Mouse (Mus musculus): ENCODE measurements around the gene Hoxa5. TPM values are rescaled to one million over a fixed set of nuclear protein-coding genes. Genes with fewer than 3 reads are reported as not detected.

Gene Hoxa5
- polyA plus RNA-seq, 1 experiment from 2014 or later, result 48.7 TPM

- ATAC-seq (ENCODE audit: borderline replicate concordance, extremely low read depth, low FRiP score, low TSS enrichment), result peak; percentile 39; the same call in 1 of the 2 replicates
- H3K9me3 ChIP-seq, result no peaks in the 10 kb centered on the region
- H3K4me1 ChIP-seq, result peaks cover 30% of the 10 kb centered on the region
- peaks cover 79% of the 10 kb centered on the region for H3K27me3 ChIP-seq
- H3K36me3 ChIP-seq, result no peaks in the 10 kb centered on the region
- H3K9ac ChIP-seq, result peak overlapping the region; percentile 63
- H3K4me3 ChIP-seq, result peak overlapping the region; percentile 67
- H3K27ac ChIP-seq, result peak overlapping the region; percentile 98
- under 1% methylated on average over 35 of the region's 41 CpGs for WGBS
- H3K4me2 ChIP-seq, result peak overlapping the region; percentile 90
Measured at GRCm38 (mm10) chr6:52174968-52175751, 29.2 kb downstream of the Hoxa5 start.

GRCm38 (mm10) chr6:52173648-52174047 lies 30.7 kb downstream of the Hoxa5 start:
- Histone ChIP-seq H3K36me3 (no peaks in the 10 kb centered on the region), H3K27me3 (peaks cover 78% of the 10 kb centered on the region), H3K4me3 (peak overlapping the region; percentile 40), H3K9me3 (no peaks in the 10 kb centered on the region), H3K9ac (peak overlapping the region; percentile 53), H3K4me1 (peaks cover 35% of the 10 kb centered on the region), H3K4me2 (peak overlapping the region; percentile 90), H3K27ac (peak overlapping the region; percentile 95)
- 2% methylated on average over 4 of the region's 4 CpGs for WGBS
- no peak for ATAC-seq (ENCODE audit: borderline replicate concordance, extremely low read depth, low FRiP score, low TSS enrichment)

- 0% methylated on average over 35 of the region's 35 CpGs for WGBS
- H3K9me3 ChIP-seq, result no peaks in the 10 kb centered on the region
- H3K27ac ChIP-seq, result peak overlapping the region; percentile 95
- peaks cover 80% of the 10 kb centered on the region for H3K27me3 ChIP-seq
- no peaks in the 10 kb centered on the region for H3K36me3 ChIP-seq
- ATAC-seq (ENCODE audit: borderline replicate concordance, extremely low read depth, low FRiP score, low TSS enrichment), result peak; percentile 81
- peaks cover 35% of the 10 kb centered on the region for H3K4me1 ChIP-seq
- H3K4me3 ChIP-seq, result peak overlapping the region; percentile 40
- peak overlapping the region; percentile 90 for H3K4me2 ChIP-seq
- peak overlapping the region; percentile 53 for H3K9ac ChIP-seq
Measured at GRCm38 (mm10) chr6:52172501-52172900, 31.9 kb downstream of the Hoxa5 start.

- peak overlapping the region; percentile 90 for H3K4me2 ChIP-seq
- peak overlapping the region; percentile 53 for H3K9ac ChIP-seq
- no peak for ATAC-seq (ENCODE audit: borderline replicate concordance, extremely low read depth, low FRiP score, low TSS enrichment)
- H3K4me1 ChIP-seq, result peaks cover 35% of the 10 kb centered on the region
- H3K9me3 ChIP-seq, result no peaks in the 10 kb centered on the region
- H3K4me3 ChIP-seq, result peak overlapping the region; percentile 40
- H3K27ac ChIP-seq, result peak overlapping the region; percentile 95
- H3K36me3 ChIP-seq, result no peaks in the 10 kb centered on the region
- H3K27me3 ChIP-seq, result peaks cover 76% of the 10 kb centered on the region
- WGBS, result 13% methylated on average over 7 of the region's 7 CpGs
Measured at GRCm38 (mm10) chr6:52171938-52172337, 32.4 kb downstream of the Hoxa5 start.

GRCm38 (mm10) chr6:52171331-52171730 lies 33.1 kb downstream of the Hoxa5 start:
- Histone ChIP-seq H3K27me3 (peaks cover 77% of the 10 kb centered on the region), H3K4me3 (no peak overlapping the region), H3K27ac (peak overlapping the region; percentile 95), H3K4me1 (peaks cover 35% of the 10 kb centered on the region), H3K4me2 (peak overlapping the region; percentile 90), H3K9me3 (no peaks in the 10 kb centered on the region), H3K36me3 (no peaks in the 10 kb centered on the region), H3K9ac (no peak overlapping the region)
- WGBS, result 6% methylated on average over 4 of the region's 4 CpGs
- no peak for ATAC-seq (ENCODE audit: borderline replicate concordance, extremely low read depth, low FRiP score, low TSS enrichment)

- H3K4me1 ChIP-seq, result peaks cover 37% of the 10 kb centered on the region
- peak overlapping the region; percentile 44 for H3K9ac ChIP-seq
- H3K27ac ChIP-seq, result peak overlapping the region; percentile 95
- WGBS, result 18% methylated on average over 5 of the region's 5 CpGs
- no peaks in the 10 kb centered on the region for H3K9me3 ChIP-seq
- peaks cover 74% of the 10 kb centered on the region for H3K27me3 ChIP-seq
- peak overlapping the region; percentile 90 for H3K4me2 ChIP-seq
- H3K36me3 ChIP-seq, result no peaks in the 10 kb centered on the region
- H3K4me3 ChIP-seq, result peak overlapping the region; percentile 29
- no peak for ATAC-seq (ENCODE audit: borderline replicate concordance, extremely low read depth, low FRiP score, low TSS enrichment)
Measured at GRCm38 (mm10) chr6:52170898-52171223, 33.5 kb downstream of the Hoxa5 start.

GRCm38 (mm10) chr6:52170166-52170897 lies 34.1 kb downstream of the Hoxa5 start:
- peak; percentile 37; the same call in 1 of the 2 replicates for ATAC-seq (ENCODE audit: borderline replicate concordance, extremely low read depth, low FRiP score, low TSS enrichment)
- peaks cover 76% of the 10 kb centered on the region for H3K27me3 ChIP-seq

GRCm38 (mm10) chr6:52169499-52170165 lies 34.8 kb downstream of the Hoxa5 start:
- no peaks in the 10 kb centered on the region for H3K36me3 ChIP-seq
- H3K27ac ChIP-seq, result peak overlapping the region; percentile 95
- peak overlapping the region; percentile 29 for H3K4me3 ChIP-seq
- no peaks in the 10 kb centered on the region for H3K9me3 ChIP-seq
- WGBS, result 11% methylated on average over 16 of the region's 16 CpGs
- H3K4me2 ChIP-seq, result peak overlapping the region; percentile 90
- peak overlapping the region; percentile 44 for H3K9ac ChIP-seq
- H3K27me3 ChIP-seq, result peaks cover 73% of the 10 kb centered on the region
- H3K4me1 ChIP-seq, result peaks cover 42% of the 10 kb centered on the region
- no peak for ATAC-seq (ENCODE audit: borderline replicate concordance, extremely low read depth, low FRiP score, low TSS enrichment)

More at GRCm38 (mm10) chr6:52170166-52170897, 34.1 kb downstream of the Hoxa5 start:
- Histone ChIP-seq H3K4me1 (peaks cover 39% of the 10 kb centered on the region), H3K9ac (peak overlapping the region; percentile 44), H3K9me3 (no peaks in the 10 kb centered on the region), H3K27ac (peak overlapping the region; percentile 95), H3K36me3 (no peaks in the 10 kb centered on the region), H3K4me3 (peak overlapping the region; percentile 29), H3K4me2 (peak overlapping the region; percentile 90)
- 4% methylated on average over 40 of the region's 40 CpGs for WGBS

GRCm38 (mm10) chr6:52168191-52169055 lies 36.0 kb downstream of the Hoxa5 start:
- Histone ChIP-seq H3K9ac (peak overlapping the region; percentile 62), H3K4me1 (peaks cover 42% of the 10 kb centered on the region), H3K4me2 (peak overlapping the region; percentile 90), H3K9me3 (no peaks in the 10 kb centered on the region), H3K4me3 (peak overlapping the region; percentile 34), H3K36me3 (no peaks in the 10 kb centered on the region), H3K27ac (peak overlapping the region; percentile 98), H3K27me3 (peaks cover 72% of the 10 kb centered on the region)
- ATAC-seq (ENCODE audit: borderline replicate concordance, extremely low read depth, low FRiP score, low TSS enrichment), result no peak
- WGBS, result 5% methylated on average over 42 of the region's 42 CpGs

GRCm38 (mm10) chr6:52167736-52168161 lies 36.6 kb downstream of the Hoxa5 start:
- H3K9me3 ChIP-seq, result no peaks in the 10 kb centered on the region
- WGBS, result 12% methylated on average over 14 of the region's 14 CpGs
- H3K36me3 ChIP-seq, result no peaks in the 10 kb centered on the region
- H3K4me2 ChIP-seq, result peak overlapping the region; percentile 90
- H3K27ac ChIP-seq, result peak overlapping the region; percentile 98
- ATAC-seq (ENCODE audit: borderline replicate concordance, extremely low read depth, low FRiP score, low TSS enrichment), result no peak
- peaks cover 39% of the 10 kb centered on the region for H3K4me1 ChIP-seq
- H3K9ac ChIP-seq, result peak overlapping the region; percentile 62
- H3K4me3 ChIP-seq, result peak overlapping the region; percentile 34
- H3K27me3 ChIP-seq, result peaks cover 73% of the 10 kb centered on the region

- peak overlapping the region; percentile 98 for H3K27ac ChIP-seq
- no peaks in the 10 kb centered on the region for H3K36me3 ChIP-seq
- 21% methylated on average over 1 of the region's 1 CpGs for WGBS
- no peak for ATAC-seq (ENCODE audit: borderline replicate concordance, extremely low read depth, low FRiP score, low TSS enrichment)
- peaks cover 69% of the 10 kb centered on the region for H3K27me3 ChIP-seq
- peak overlapping the region; percentile 90 for H3K4me2 ChIP-seq
- peak overlapping the region; percentile 62 for H3K9ac ChIP-seq
- peaks cover 34% of the 10 kb centered on the region for H3K4me1 ChIP-seq
- H3K9me3 ChIP-seq, result no peaks in the 10 kb centered on the region
- H3K4me3 ChIP-seq, result peak overlapping the region; percentile 52
Measured at GRCm38 (mm10) chr6:52167176-52167575, 37.2 kb downstream of the Hoxa5 start.

Measured in lung, embryonic 15.5 days (tissue).